Mouse (Mus musculus) heart, embryonic 12.5 days (tissue): Measurements from ENCODE around the gene Gm28635. TPM values are rescaled to one million over a fixed set of nuclear protein-coding genes. Genes with fewer than 3 reads are reported as not detected.

ENCODE experiments used
- ATAC-seq: fragments of 200-750 bp; cut with Nextera tagmentation; 2 replicates; pipeline ENCODE4 v1.8.0; 2017; ENCODE audit warnings: moderate TSS enrichment, moderate library complexity; ENCODE audit not compliant: insufficient number of reproducible peaks, low FRiP score
- H3K27ac ChIP-seq: fragments of 300-500 bp; sonication (generic); 2 replicates; pipeline ENCODE4 v1.5.1; 2016; ENCODE audit warnings: mild to moderate bottlenecking, moderate library complexity; ENCODE audit not compliant: poor library complexity, severe bottlenecking
- H3K27me3 ChIP-seq: fragments of 300-500 bp; sonication (generic); replicated peaks from 2 replicates; pipeline ENCODE4 v1.6.1; 2016; ENCODE audit warnings: mild to moderate bottlenecking, moderate library complexity
- H3K36me3 ChIP-seq: fragments of 300-500 bp; sonication (generic); 2 replicates; pipeline ENCODE4 v1.6.1; 2016; ENCODE audit warnings: mild to moderate bottlenecking, moderate library complexity
- H3K4me1 ChIP-seq: fragments of 300-500 bp; sonication (generic); replicated peaks from 2 replicates; pipeline ENCODE4 v1.6.1; 2016; ENCODE audit warnings: mild to moderate bottlenecking
- H3K4me2 ChIP-seq: fragments of 300-500 bp; sonication (generic); 2 replicates; pipeline ENCODE4 v1.6.1; 2016; ENCODE audit warnings: mild to moderate bottlenecking, moderate library complexity
- H3K4me3 ChIP-seq: fragments of 300-500 bp; sonication (generic); 2 replicates; pipeline ENCODE4 v1.5.1; 2016; ENCODE audit warnings: mild to moderate bottlenecking
- H3K9ac ChIP-seq: fragments of 300-500 bp; sonication (generic); 2 replicates; pipeline ENCODE4 v1.6.1; 2016; ENCODE audit warnings: mild to moderate bottlenecking, moderate library complexity
- H3K9me3 ChIP-seq: fragments of 300-500 bp; sonication (generic); replicated peaks from 2 replicates; pipeline ENCODE4 v1.6.1; 2016; ENCODE audit warnings: mild to moderate bottlenecking, moderate library complexity
- WGBS: fragments of 180-500 bp; shearing (Covaris S2); methylation state at CpG from one replicate; pipeline ENCODE4 v1.1.7; 2016; 5-methylcytosine and 5-hydroxymethylcytosine counted together
- polyA plus RNA-seq: library from polyadenylated mRNA; unstranded; fragments of >200 nt; fragmentation: Nextera tagmentation; extraction: Ambion mirVana; gene quantifications from 2 replicates; pipeline ENCODE4 v1.2.1, GENCODE M21; 2016

Gene Gm28635
- polyA plus RNA-seq, 1 experiment from 2014 or later: not detected

GRCm38 (mm10) chr2:84581208-84581607 lies 96.6 kb downstream of the Gm28635 start:
- H3K4me3 ChIP-seq: no peak overlapping the region
- no peak for ATAC-seq
- H3K36me3 ChIP-seq: peaks cover 22% of the 10 kb centered on the region
- H3K9me3 ChIP-seq: peaks cover 6% of the 10 kb centered on the region; the same call in 1 of the 2 replicates
- H3K4me1 ChIP-seq: no peaks in the 10 kb centered on the region
- 91% methylated on average over 2 of the region's 3 CpGs for WGBS
- no peak overlapping the region for H3K9ac ChIP-seq
- H3K27me3 ChIP-seq: no peaks in the 10 kb centered on the region
- H3K4me2 ChIP-seq: no peak overlapping the region
- H3K27ac ChIP-seq: no peak overlapping the region

GRCm38 (mm10) chr2:84579311-84579710 lies 98.5 kb downstream of the Gm28635 start:
- Histone ChIP-seq H3K9ac (no peak overlapping the region), H3K27me3 (no peaks in the 10 kb centered on the region), H3K27ac (no peak overlapping the region), H3K4me1 (no peaks in the 10 kb centered on the region), H3K4me3 (no peak overlapping the region), H3K36me3 (peaks cover 18% of the 10 kb centered on the region), H3K9me3 (peaks cover 6% of the 10 kb centered on the region; the same call in 1 of the 2 replicates), H3K4me2 (no peak overlapping the region)
- WGBS: 95% methylated on average over 2 of the region's 2 CpGs
- ATAC-seq: no peak

- ATAC-seq: no peak
- Histone ChIP-seq H3K27ac (no peak overlapping the region), H3K9ac (no peak overlapping the region), H3K9me3 (peaks cover 12% of the 10 kb centered on the region; the same call in 1 of the 2 replicates), H3K27me3 (no peaks in the 10 kb centered on the region), H3K4me2 (no peak overlapping the region), H3K36me3 (peaks cover 11% of the 10 kb centered on the region), H3K4me3 (no peak overlapping the region), H3K4me1 (no peaks in the 10 kb centered on the region)
- WGBS: 88% methylated on average over 4 of the region's 4 CpGs
These were observed 103.7 kb downstream of the Gm28635 start for GRCm38 (mm10) chr2:84574130-84574529.

GRCm38 (mm10) chr2:84556888-84557514 lies 120.8 kb downstream of the Gm28635 start:
- no peaks in the 10 kb centered on the region for H3K27me3 ChIP-seq
- H3K9ac ChIP-seq: no peak overlapping the region
- H3K36me3 ChIP-seq: no peaks in the 10 kb centered on the region
- 49% methylated on average over 10 of the region's 10 CpGs for WGBS
- H3K4me1 ChIP-seq: no peaks in the 10 kb centered on the region
- no peak for ATAC-seq
- no peaks in the 10 kb centered on the region for H3K9me3 ChIP-seq
- H3K27ac ChIP-seq: no peak overlapping the region
- peak overlapping the region; percentile 57 for H3K4me2 ChIP-seq
- peak overlapping the region; percentile 19 for H3K4me3 ChIP-seq

Other genes starting within 250 kb of the Gm28635 start
- gene Tfpi, start 201.3 kb downstream of the Gm28635 start, polyA plus RNA-seq: 78.8 and 80.0 TPM in 2 replicates
- gene Ctnnd1, start 27.3 kb downstream of the Gm28635 start, polyA plus RNA-seq: 105 and 109 TPM in 2 replicates
- gene Btbd18, start 19.0 kb downstream of the Gm28635 start, polyA plus RNA-seq: 0.10 TPM in 2 replicates
- 279 and 282 TPM in 2 replicates for gene Selenoh, start 7.3 kb downstream of the Gm28635 start, polyA plus RNA-seq
- 28.8 and 30.3 TPM in 2 replicates for gene Med19, start 361 bp upstream of the Gm28635 start, polyA plus RNA-seq
- 154 and 158 TPM in 2 replicates for gene Tmx2, start 1.1 kb upstream of the Gm28635 start, polyA plus RNA-seq
- 35.4 and 38.9 TPM in 2 replicates for gene Zdhhc5, start 37.1 kb upstream of the Gm28635 start, polyA plus RNA-seq
- gene Clp1, start 49.3 kb upstream of the Gm28635 start, polyA plus RNA-seq: 22.7 and 23.6 TPM in 2 replicates
- gene Ypel4, start 56.0 kb upstream of the Gm28635 start, polyA plus RNA-seq: 10.0 and 11.5 TPM in 2 replicates
- 8.5 and 9.2 TPM in 2 replicates for gene Gm19426, start 65.6 kb upstream of the Gm28635 start, polyA plus RNA-seq
- 32.2 and 32.8 TPM in 2 replicates for gene Serping1, start 97.4 kb upstream of the Gm28635 start, polyA plus RNA-seq
- gene Ube2l6, start 120.8 kb upstream of the Gm28635 start, polyA plus RNA-seq: 90.0 and 95.3 TPM in 2 replicates
- 0.17 and 0.43 TPM in 2 replicates for gene Smtnl1, start 144.6 kb upstream of the Gm28635 start, polyA plus RNA-seq
- gene Timm10, start 149.0 kb upstream of the Gm28635 start, polyA plus RNA-seq: 62.2 and 65.6 TPM in 2 replicates
- 21.8 and 23.0 TPM in 2 replicates for gene Slc43a1, start 160.8 kb upstream of the Gm28635 start, polyA plus RNA-seq
- gene Rtn4rl2, start 208.7 kb upstream of the Gm28635 start, polyA plus RNA-seq: 0.67 and 1.2 TPM in 2 replicates